Mouse (Mus musculus): ENCODE results near the gene Cux1. TPM values are rescaled to one million over a fixed set of nuclear protein-coding genes. Genes with fewer than 3 reads are reported as not detected.

The Cux1 gene
- total RNA-seq, 2 experiments from 2014 or later = 113 to 119 TPM

DNA sequence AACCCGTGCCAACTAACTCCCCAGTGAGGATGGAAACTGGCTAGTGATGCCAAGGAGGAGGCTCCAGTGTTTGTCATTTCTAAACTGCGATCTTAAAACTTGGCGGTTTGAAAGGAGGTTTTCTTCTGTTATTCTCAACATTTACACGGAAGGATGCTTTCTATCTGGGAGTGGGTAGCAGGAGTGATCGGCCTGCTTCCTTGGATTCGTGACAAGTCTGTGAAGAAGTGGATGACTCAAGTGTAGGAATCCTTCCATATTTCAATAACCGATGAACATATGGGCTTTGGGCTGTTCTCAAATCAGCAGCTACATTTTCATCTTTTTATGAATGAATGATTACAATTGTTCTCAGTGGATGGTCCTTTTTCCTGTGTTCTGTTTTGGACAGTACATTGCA, 282.2 kb downstream of the Cux1 start:
- no peak for DNase-seq
- intact Hi-C loops (cut with DNase I) = no loop called here

DNA sequence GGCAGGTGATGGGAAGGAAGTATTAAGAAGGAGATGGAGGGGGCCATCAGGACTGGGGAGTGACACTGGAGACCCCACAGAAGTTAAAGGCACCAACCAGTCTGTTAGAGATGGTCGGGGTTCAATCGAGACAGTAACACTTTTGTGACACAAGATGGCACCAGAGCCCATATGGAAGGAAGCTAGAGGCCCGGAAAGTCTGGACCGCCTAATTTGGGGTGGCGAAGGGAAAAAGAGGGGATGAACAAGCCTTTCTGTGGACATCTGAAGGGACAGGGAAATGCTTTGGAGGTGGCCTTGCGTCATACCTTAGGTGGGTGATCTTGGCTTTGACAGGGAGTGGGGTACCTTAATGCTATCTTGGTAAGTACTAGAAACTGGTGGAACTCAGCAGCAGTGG, 285.9 kb downstream of the Cux1 start:
- DNase-seq = peak; percentile 38 to 49
- intact Hi-C loops (cut with DNase I) = loop anchor here (1.0 to 5.0 kb wide), 4 partner anchors 283 to 426 kb away; no protein-coding TSS in a partner anchor

GRCm38 (mm10) chr5:136274739-136275138, 292.6 kb downstream of the Cux1 start:
- no peak for DNase-seq
- intact Hi-C loops (cut with DNase I) = no loop called here

DNA sequence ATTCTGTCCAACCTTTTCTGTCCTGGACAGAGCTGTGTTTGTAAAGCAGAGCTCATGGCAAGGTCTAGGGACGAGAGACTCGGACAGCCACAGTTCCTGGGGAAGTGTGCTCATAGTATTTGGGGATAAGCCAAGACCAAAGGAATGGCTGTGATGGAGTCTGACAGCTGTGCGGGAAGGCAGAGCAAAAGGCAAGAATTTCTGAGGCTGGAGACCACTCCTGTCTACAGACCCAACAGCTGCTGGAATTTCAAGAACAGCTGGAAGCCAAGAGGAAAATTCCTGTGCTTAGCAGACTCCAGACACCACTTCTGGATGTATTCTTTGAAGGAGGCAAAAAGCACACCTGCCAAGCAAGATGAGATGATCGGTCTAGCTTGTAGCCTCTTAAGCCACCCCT, 297.4 kb downstream of the Cux1 start:
- DNase-seq = peak in 1 of 2 experiments; percentile 19
- intact Hi-C loops (cut with DNase I) = no loop called here

DNA sequence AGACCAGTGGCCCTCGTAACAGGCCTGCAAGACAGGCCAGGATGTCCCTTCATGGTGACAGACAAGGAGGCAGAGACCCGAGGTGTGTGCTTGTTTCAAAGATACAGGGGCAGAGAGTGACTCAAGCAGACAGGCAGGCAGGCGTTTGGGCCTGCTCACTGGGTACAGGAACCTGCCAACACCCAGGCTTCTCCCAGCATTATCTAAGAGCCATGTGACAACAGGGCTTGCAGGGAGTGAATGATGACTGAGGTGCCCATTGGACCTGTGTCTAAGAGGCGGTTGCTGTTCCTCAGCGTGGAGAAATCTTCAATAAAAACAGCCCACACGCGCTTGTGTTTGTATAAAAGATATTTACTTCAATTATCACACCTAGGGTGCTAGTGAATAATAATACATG, 301.2 kb downstream of the Cux1 start:
- no peak for DNase-seq
- intact Hi-C loops (cut with DNase I) = no loop called here

GRCm38 (mm10) chr5:136263342-136263741, 303.9 kb downstream of the Cux1 start:
- DNase-seq = no peak
- intact Hi-C loops (cut with DNase I) = no loop called here

GRCm38 (mm10) chr5:136258919-136259318, 308.4 kb downstream of the Cux1 start:
- DNase-seq = peak; percentile 66 to 87
- intact Hi-C loops (cut with DNase I) = loop anchor here (1.0 to 2.0 kb wide), 4 partner anchors 366 to 496 kb away; no protein-coding TSS in a partner anchor

- intact Hi-C loops (cut with DNase I) = loop anchor here (1.0 kb wide), 1 partner anchor 51 kb away; no protein-coding TSS in a partner anchor
- peak; percentile 79 to 88 for DNase-seq
These were observed 314.4 kb downstream of the Cux1 start for GRCm38 (mm10) chr5:136252899-136253298.

GRCm38 (mm10) chr5:136251004-136251403, 316.3 kb downstream of the Cux1 start:
- intact Hi-C loops (cut with DNase I) = no loop called here
- DNase-seq = peak; percentile 21 to 54

DNA sequence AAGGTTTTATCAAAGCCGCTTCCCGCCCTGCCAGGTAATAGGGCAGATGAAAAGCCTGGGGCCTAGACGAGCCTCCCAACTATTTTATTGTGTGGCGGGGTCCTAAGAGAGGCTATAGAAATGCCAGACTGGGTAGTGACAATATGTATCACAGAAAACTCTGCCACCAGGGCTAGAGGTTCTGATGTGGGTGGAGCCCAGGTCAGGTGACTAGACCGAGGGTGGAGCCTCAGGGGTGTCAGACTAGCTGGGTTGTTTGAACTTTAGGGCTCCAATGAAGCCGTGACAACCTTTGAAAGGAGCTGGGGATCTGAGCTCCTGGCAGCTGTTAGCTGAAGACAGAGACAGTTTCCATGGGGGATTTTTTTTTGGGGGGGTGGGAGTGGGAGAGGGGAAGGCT, 318.8 kb downstream of the Cux1 start:
- DNase-seq = no peak
- intact Hi-C loops (cut with DNase I) = no loop called here

DNA sequence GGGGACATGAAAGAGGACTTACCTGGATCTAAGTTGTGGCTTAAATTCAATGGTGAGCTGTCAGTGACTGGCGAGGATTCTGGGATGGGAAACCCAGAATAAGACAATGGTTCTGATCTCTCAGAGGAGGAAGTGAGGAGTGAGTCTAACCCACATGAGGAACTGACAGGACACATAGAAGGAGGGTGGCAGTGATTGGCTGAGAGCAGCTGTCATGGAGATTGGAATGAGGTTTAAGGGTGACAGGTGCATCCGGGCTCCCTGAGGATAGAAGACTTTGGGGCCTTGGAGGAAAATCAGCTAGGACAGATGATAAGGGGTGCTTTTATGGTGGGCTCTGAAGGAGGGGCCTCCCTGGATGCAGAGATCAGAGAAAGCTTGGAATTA, 320.8 kb downstream of the Cux1 start, which contains the start of gene Sh2b2:
Gene Sh2b2 (minus strand): TSS at position 105 of the 387 bp plus-strand sequence.
- intact Hi-C loops (cut with DNase I) = no loop called here
- DNase-seq = no peak

- DNase-seq = no peak
These were observed 321.5 kb downstream of the Cux1 start for GRCm38 (mm10) chr5:136245541-136246451.

GRCm38 (mm10) chr5:136244762-136245540, 322.3 kb downstream of the Cux1 start:
- peak; percentile 84 to 85 for DNase-seq
- intact Hi-C loops (cut with DNase I) = no loop called here

More at GRCm38 (mm10) chr5:136245541-136246451, 321.5 kb downstream of the Cux1 start:
- intact Hi-C loops (cut with DNase I) = no loop called here

DNA sequence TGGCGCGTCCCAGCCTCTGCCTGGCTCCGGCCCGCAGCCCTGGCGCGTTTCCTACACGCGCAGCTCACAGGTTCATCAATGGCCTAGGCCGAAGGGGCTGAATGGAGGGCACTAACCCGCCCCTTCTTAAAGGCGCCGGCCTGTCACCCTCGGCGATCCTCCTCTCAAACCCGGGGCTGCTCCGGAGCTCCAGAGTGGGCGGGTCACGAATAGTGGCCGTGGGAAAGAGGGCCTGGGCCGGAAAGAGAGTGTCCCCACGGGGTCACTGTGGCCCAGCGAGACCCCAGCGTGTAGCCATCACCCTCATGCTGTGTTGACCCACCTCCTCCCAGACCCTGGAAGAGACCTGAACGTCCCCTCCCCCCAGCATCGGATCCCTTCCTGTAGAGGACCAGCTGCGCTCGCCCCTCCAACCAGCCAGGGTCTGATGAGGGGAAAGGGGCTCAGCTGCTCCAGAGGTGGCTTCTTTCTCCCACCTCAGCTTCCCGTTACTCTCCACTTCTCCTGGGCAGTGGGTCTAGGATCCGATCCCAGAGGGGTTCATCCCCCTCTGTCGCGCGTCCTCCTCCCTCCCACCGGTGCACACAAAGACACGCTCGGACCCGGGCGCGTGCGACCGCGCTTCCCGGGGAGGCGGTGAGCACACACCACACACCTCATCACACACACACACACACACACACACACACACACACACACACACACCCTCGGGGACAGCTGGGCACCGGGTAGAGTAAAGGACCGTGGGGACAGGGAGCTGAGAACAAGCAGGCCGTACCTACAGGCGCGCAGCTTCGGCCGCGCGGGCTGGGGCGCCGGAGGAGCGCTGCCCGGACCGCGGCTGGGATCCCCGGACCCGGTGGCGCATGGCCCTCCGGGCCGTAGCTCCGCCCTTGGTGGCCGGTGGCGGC, 323.2 kb downstream of the Cux1 start:
- intact Hi-C loops (cut with DNase I) = no loop called here
- DNase-seq = peak; percentile 18 to 33

DNA sequence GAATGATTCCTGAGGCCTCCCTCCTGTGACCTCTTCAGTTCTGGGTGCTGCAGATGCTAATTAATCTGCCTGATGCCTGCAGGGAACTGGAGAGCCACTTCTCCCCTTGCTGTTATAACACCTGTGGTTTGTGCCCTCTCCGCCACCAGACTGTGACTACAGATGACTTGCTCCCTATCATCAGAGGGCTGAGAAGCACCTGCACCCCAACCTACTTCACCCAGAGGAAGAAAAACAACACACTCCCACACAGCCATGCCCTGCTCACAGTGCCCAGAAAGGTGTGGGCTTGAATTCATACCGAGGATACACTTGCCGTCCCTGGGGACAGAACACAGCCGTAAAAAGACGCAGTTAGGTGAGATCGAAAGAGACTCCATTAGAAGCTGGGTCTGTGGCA, 326.1 kb downstream of the Cux1 start:
- DNase-seq = no peak
- intact Hi-C loops (cut with DNase I) = no loop called here

DNA sequence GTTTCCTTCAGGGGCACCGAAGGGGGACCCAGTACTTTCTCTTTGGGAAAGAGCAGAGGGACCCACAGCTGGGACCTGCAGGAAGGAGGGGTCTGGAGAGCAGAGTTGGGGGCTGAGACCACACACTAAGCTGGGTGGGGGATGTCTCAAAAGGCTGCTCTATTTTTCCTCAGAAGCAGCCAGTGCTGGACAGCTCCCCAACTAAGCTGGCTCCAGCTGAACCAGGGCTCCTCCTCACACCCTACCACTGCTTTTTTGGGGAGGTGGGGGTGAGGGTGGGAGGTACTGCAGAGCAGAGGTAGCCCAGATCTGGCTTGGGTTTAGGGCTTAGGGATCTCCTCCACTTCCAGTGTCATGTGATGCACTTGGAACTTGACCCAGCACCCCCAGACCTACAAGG, 326.9 kb downstream of the Cux1 start:
- intact Hi-C loops (cut with DNase I) = no loop called here
- DNase-seq = no peak

- DNase-seq = no peak
- intact Hi-C loops (cut with DNase I) = no loop called here
These were observed 329.7 kb downstream of the Cux1 start for GRCm38 (mm10) chr5:136237607-136238006.

DNA sequence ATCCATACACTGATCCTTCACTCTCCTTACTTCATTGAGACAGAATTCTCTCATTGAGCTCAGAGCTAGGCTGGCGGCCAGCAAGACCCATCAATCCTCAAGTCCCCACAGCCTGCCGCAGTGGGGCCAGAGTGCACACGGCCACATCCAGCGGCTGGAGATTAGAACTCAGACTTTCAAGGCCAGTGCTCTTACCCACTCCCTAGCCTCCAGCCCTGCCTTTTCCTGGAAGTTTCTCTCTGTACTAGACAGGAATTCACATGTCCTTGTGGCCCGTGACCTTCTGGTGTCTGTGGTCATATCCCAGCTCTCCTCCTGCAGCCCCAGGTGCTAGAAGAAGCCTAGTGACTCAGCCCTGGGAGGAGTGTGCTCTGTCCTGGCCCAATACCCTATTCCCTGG, 330.7 kb downstream of the Cux1 start:
- intact Hi-C loops (cut with DNase I) = no loop called here
- DNase-seq = no peak

DNA sequence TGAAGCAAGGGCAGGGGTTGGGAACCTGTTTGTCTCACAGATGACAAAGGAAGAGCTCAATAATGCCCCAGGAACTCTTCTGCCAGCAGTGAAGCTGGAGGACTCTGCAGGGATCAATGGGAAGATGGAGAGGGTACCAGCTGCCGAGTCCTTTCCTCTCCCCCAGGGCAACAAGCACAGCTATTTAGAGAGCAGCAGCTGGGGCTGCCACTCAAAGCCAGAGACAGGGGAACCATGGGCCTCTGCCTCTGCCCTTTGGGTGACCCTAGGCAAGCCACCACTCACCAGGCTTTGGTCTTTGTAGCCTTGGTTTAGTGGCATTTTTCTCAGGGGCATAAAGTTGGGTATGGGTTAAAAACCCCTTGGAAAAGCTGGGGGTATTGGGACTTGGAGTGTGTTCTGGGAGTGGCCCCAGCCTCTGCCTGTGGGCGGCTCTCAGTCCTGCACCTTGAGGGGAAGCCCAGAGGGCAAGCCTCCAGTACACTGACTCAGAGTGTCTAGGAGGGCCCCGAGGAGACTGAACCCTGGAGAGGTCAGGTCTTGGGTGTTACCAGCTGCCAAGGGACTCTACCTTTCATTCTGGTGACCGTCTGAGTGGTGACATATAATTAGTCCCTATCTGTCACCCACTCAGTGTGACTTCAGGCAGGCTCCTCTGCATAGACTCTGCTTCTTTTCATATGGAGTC, 336.8 kb downstream of the Cux1 start:
- intact Hi-C loops (cut with DNase I) = no loop called here
- no peak for DNase-seq

Data from heart, postnatal 10 days (tissue).